Mouse (Mus musculus) liver, embryonic 12.5 days (tissue): Measurements from ENCODE around the gene Rab42. TPM values are rescaled to one million over a fixed set of nuclear protein-coding genes. Genes with fewer than 3 reads are reported as not detected.

ENCODE experiments used
- ATAC-seq: fragments of 200-750 bp; cut with Nextera tagmentation; 2 replicates; pipeline ENCODE4 v1.8.0; 2017; ENCODE audit warnings: moderate number of reproducible peaks, mild to moderate bottlenecking, moderate library complexity
- H3K27ac ChIP-seq: fragments of 300-500 bp; sonication (generic); 2 replicates; pipeline ENCODE4 v1.5.1; 2016; ENCODE audit warnings: mild to moderate bottlenecking
- H3K27me3 ChIP-seq: fragments of 300-500 bp; sonication (generic); replicated peaks from 2 replicates; pipeline ENCODE4 v1.6.1; 2016; ENCODE audit warnings: mild to moderate bottlenecking, moderate library complexity
- H3K36me3 ChIP-seq: fragments of 300-500 bp; sonication (generic); 2 replicates; pipeline ENCODE4 v1.6.1; 2016; ENCODE audit warnings: mild to moderate bottlenecking, moderate library complexity
- H3K4me1 ChIP-seq: fragments of 300-500 bp; sonication (generic); 2 replicates; pipeline ENCODE4 v1.6.1; 2016
- H3K4me2 ChIP-seq: fragments of 300-500 bp; sonication (generic); 2 replicates; pipeline ENCODE4 v1.6.1; 2016; ENCODE audit warnings: mild to moderate bottlenecking, moderate library complexity
- H3K4me3 ChIP-seq: fragments of 300-500 bp; sonication (generic); 2 replicates; pipeline ENCODE4 v1.5.1; 2016; ENCODE audit warnings: mild to moderate bottlenecking, moderate library complexity
- H3K9ac ChIP-seq: fragments of 300-500 bp; sonication (generic); 2 replicates; pipeline ENCODE4 v1.6.1; 2016; ENCODE audit warnings: mild to moderate bottlenecking, moderate library complexity
- H3K9me3 ChIP-seq: fragments of 300-500 bp; sonication (generic); replicated peaks from 2 replicates; pipeline ENCODE4 v1.6.1; 2016; ENCODE audit warnings: mild to moderate bottlenecking, moderate library complexity
- WGBS: fragments of 180-500 bp; shearing (Covaris S2); methylation state at CpG from one replicate; pipeline ENCODE4 v1.1.7; 2016; ENCODE audit not compliant: insufficient replicate concordance; 5-methylcytosine and 5-hydroxymethylcytosine counted together
- polyA plus RNA-seq: library from polyadenylated mRNA; unstranded; fragments of >200 nt; fragmentation: Nextera tagmentation; extraction: Ambion mirVana; gene quantifications from 2 replicates; pipeline ENCODE4 v1.2.1, GENCODE M21; 2016

The Rab42 gene
- polyA plus RNA-seq, 1 experiment from 2014 or later: 0.61 TPM

GRCm38 (mm10) chr4:132341451-132341850 is 38.3 kb upstream of the Rab42 start:
- H3K36me3 ChIP-seq: peaks cover 65% of the 10 kb centered on the region
- no peaks in the 10 kb centered on the region for H3K27me3 ChIP-seq
- H3K27ac ChIP-seq: no peak overlapping the region
- ATAC-seq: no peak
- H3K4me3 ChIP-seq: no peak overlapping the region
- H3K4me1 ChIP-seq: peaks cover 51% of the 10 kb centered on the region
- H3K9me3 ChIP-seq: no peaks in the 10 kb centered on the region
- no peak overlapping the region; the same call in 1 of the 2 replicates for H3K9ac ChIP-seq
- H3K4me2 ChIP-seq: 0 out of 2 replicates have a peak overlapping the region, but pooled peaks have one; percentile 4
- WGBS: 84% methylated on average over 3 of the region's 3 CpGs

GRCm38 (mm10) chr4:132338943-132339342 is 35.8 kb upstream of the Rab42 start:
- Histone ChIP-seq H3K27me3 (no peaks in the 10 kb centered on the region), H3K27ac (no peak overlapping the region), H3K9ac (no peak overlapping the region), H3K9me3 (no peaks in the 10 kb centered on the region), H3K4me1 (peaks cover 43% of the 10 kb centered on the region), H3K4me2 (no peak overlapping the region), H3K4me3 (no peak overlapping the region), H3K36me3 (peaks cover 90% of the 10 kb centered on the region)
- no peak for ATAC-seq
- 93% methylated on average over 13 of the region's 13 CpGs for WGBS

GRCm38 (mm10) chr4:132332880-132333279 is 29.7 kb upstream of the Rab42 start:
- WGBS: 77% methylated on average over 6 of the region's 6 CpGs
- Histone ChIP-seq H3K27ac (peak overlapping the region; percentile 36; the same call in 1 of the 2 replicates), H3K27me3 (no peaks in the 10 kb centered on the region), H3K36me3 (peaks cover 73% of the 10 kb centered on the region), H3K9me3 (no peaks in the 10 kb centered on the region), H3K9ac (no peak overlapping the region), H3K4me1 (peaks cover 29% of the 10 kb centered on the region), H3K4me2 (no peak overlapping the region), H3K4me3 (no peak overlapping the region)
- ATAC-seq: no peak

- Histone ChIP-seq H3K9me3 (no peaks in the 10 kb centered on the region), H3K9ac (no peak overlapping the region), H3K27ac (no peak overlapping the region), H3K4me2 (no peak overlapping the region), H3K4me1 (peaks cover 33% of the 10 kb centered on the region), H3K27me3 (no peaks in the 10 kb centered on the region), H3K4me3 (no peak overlapping the region), H3K36me3 (peaks cover 67% of the 10 kb centered on the region)
- ATAC-seq: no peak
- WGBS: 82% methylated on average over 3 of the region's 3 CpGs
Measured at GRCm38 (mm10) chr4:132331960-132332359, 28.8 kb upstream of the Rab42 start.

DNA sequence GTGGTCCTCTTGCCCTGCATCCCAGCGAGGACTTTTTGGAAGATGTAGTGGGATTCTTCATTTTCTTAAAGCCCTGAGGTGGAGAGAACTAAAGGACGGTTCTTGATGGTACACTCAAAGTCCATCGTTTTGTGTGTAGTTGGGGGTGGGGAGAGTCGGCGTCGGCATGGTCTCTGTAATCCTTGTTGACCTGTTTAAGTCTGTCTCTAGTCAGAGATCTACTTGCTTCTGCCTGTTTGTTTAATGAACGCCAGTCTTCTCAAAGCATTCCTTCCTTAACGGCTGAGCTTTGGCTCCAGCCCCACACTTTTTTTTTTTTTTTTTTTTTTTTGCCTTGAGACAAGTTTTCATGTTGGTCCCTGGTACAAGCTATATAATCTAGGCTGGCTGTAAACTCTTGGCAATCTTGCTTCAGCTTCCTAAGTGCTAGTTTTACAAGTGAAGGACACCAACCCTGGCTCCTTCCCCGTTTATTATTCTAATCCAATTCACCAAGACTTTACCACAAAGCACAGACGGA is 26.7 kb upstream of the Rab42 start:
- 18% methylated on average over 10 of the region's 10 CpGs for WGBS
- no peaks in the 10 kb centered on the region for H3K27me3 ChIP-seq
- no peaks in the 10 kb centered on the region for H3K9me3 ChIP-seq
- peaks cover 58% of the 10 kb centered on the region for H3K36me3 ChIP-seq
- ATAC-seq: no peak
- H3K4me3 ChIP-seq: peak overlapping the region; percentile 75
- H3K4me2 ChIP-seq: peak overlapping the region; percentile 96
- H3K27ac ChIP-seq: peak overlapping the region; percentile 93; the same call in 1 of the 2 replicates
- H3K4me1 ChIP-seq: peaks cover 24% of the 10 kb centered on the region
- H3K9ac ChIP-seq: peak overlapping the region; percentile 87

GRCm38 (mm10) chr4:132329115-132329834 is 26.1 kb upstream of the Rab42 start, which contains the start of gene Trnau1ap:
Gene Trnau1ap, minus strand, starts transcription at chr4:132329538.
- 1% methylated on average over 52 of the region's 52 CpGs for WGBS
- peak within 1 kb of the TSS; percentile 96 for H3K4me2 ChIP-seq
- H3K4me3 ChIP-seq: peak within 1 kb of the TSS; percentile 75
- no peaks in the 10 kb centered on the region for H3K9me3 ChIP-seq
- H3K4me1 ChIP-seq: peaks cover 24% of the 10 kb centered on the region
- H3K9ac ChIP-seq: peak within 1 kb of the TSS; percentile 87
- peaks cover 58% of the 10 kb centered on the region for H3K36me3 ChIP-seq
- peak; percentile 96 for ATAC-seq
- no peaks in the 10 kb centered on the region for H3K27me3 ChIP-seq
- peak within 1 kb of the TSS; percentile 93 for H3K27ac ChIP-seq

DNA sequence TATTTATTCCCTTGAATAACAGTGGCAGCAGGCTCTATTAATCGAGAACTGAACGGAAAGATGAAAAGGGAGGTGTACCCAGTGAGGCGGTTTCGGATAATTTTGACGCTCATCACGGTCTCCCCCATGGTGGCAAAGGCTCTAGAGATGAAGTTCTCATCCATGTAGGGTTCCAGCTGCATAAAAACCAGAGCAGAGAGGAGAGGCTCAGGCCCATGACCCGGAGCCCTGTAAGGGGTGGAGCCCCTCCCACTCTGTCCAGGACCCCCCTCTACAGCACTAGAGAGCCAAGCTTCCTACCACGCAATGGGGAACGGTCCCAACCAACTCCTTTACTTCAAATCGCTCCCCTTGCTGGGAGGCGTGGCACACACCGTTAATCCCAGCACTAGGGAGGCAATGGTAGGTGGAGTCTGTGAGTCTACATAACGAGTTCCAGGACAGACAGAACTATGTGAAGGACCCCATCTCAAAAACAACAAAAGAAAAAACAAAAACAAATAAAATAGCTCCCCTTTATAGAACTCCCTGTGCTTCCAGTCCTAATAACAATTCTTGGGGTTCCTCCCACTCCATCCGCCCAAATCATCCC is 25.3 kb upstream of the Rab42 start:
- peaks cover 58% of the 10 kb centered on the region for H3K36me3 ChIP-seq
- H3K4me3 ChIP-seq: peak overlapping the region; percentile 75
- H3K9me3 ChIP-seq: no peaks in the 10 kb centered on the region
- 43% methylated on average over 14 of the region's 14 CpGs for WGBS
- ATAC-seq: no peak
- H3K27ac ChIP-seq: peak overlapping the region; percentile 93
- no peaks in the 10 kb centered on the region for H3K27me3 ChIP-seq
- H3K4me2 ChIP-seq: peak overlapping the region; percentile 96
- peaks cover 24% of the 10 kb centered on the region for H3K4me1 ChIP-seq
- peak overlapping the region; percentile 87 for H3K9ac ChIP-seq

- Histone ChIP-seq H3K27ac (no peak overlapping the region), H3K4me1 (peaks cover 21% of the 10 kb centered on the region), H3K4me3 (no peak overlapping the region), H3K9ac (no peak overlapping the region), H3K36me3 (peaks cover 57% of the 10 kb centered on the region), H3K9me3 (no peaks in the 10 kb centered on the region), H3K4me2 (no peak overlapping the region), H3K27me3 (no peaks in the 10 kb centered on the region)
- WGBS: 71% methylated on average over 5 of the region's 5 CpGs
- no peak for ATAC-seq
Measured at GRCm38 (mm10) chr4:132326481-132326880, 23.3 kb upstream of the Rab42 start.

- no peaks in the 10 kb centered on the region for H3K27me3 ChIP-seq
- H3K4me3 ChIP-seq: no peak overlapping the region
- no peak overlapping the region for H3K4me2 ChIP-seq
- no peak overlapping the region for H3K27ac ChIP-seq
- 84% methylated on average over 8 of the region's 8 CpGs for WGBS
- H3K9me3 ChIP-seq: no peaks in the 10 kb centered on the region
- H3K4me1 ChIP-seq: peaks cover 2% of the 10 kb centered on the region; the same call in 1 of the 2 replicates
- ATAC-seq: no peak
- H3K9ac ChIP-seq: no peak overlapping the region
- peaks cover 89% of the 10 kb centered on the region for H3K36me3 ChIP-seq
Measured at GRCm38 (mm10) chr4:132315711-132316110, 12.5 kb upstream of the Rab42 start.

DNA sequence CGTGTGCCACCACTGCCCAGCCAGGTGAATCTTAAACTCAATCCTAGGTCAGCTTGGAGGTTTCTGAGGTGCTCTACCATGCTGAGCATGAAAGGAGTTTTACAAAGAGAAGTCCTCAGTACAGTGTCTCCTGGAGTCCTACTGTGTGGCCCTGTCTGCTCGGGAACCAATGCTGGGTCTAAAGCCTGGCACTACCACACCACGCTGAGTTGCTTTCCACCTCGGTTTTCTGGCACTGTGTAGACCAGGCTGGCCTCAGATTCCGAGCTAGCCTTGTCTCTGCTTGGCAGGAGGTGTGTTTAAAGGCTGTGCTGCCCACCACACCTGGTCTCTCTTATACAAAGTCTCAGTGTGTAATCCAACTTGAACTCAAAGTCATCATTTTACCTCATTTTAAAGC is 9.4 kb upstream of the Rab42 start:
- peaks cover 78% of the 10 kb centered on the region for H3K36me3 ChIP-seq
- ATAC-seq: no peak
- no peaks in the 10 kb centered on the region for H3K27me3 ChIP-seq
- H3K4me1 ChIP-seq: peaks cover 21% of the 10 kb centered on the region
- no peak overlapping the region for H3K4me2 ChIP-seq
- no peak overlapping the region for H3K9ac ChIP-seq
- no peak overlapping the region for H3K4me3 ChIP-seq
- no peaks in the 10 kb centered on the region for H3K9me3 ChIP-seq
- WGBS: 77% methylated on average over 5 of the region's 5 CpGs
- H3K27ac ChIP-seq: peak overlapping the region; percentile 39; the same call in 1 of the 2 replicates

DNA sequence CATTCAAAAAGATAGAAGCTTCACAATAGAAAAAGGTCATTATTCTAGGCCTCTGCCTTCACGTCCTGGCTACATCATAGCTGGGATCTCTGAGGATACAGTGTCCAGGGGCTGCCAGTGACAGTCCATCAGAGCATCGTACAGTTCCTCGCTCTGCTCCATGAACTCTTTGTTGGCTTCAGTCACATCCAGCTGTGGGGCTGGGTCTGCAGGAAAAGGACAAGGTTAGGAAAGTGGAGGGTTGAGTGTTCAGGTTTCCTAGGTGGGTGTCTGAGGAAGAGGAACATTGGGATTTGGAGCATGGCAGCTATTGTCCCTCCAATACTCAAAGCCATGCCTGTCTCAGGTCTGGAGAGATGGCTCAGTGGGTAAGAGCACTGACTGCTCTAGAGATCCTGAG is 8.6 kb upstream of the Rab42 start:
- H3K9me3 ChIP-seq: no peaks in the 10 kb centered on the region
- 0 out of 2 replicates have a peak, but pooled peaks have one; percentile 20 for ATAC-seq
- H3K27me3 ChIP-seq: no peaks in the 10 kb centered on the region
- no peak overlapping the region for H3K4me2 ChIP-seq
- 24% methylated on average over 3 of the region's 3 CpGs for WGBS
- H3K27ac ChIP-seq: peak overlapping the region; percentile 47; the same call in 1 of the 2 replicates
- no peak overlapping the region for H3K4me3 ChIP-seq
- H3K9ac ChIP-seq: no peak overlapping the region
- H3K36me3 ChIP-seq: peaks cover 69% of the 10 kb centered on the region
- peaks cover 21% of the 10 kb centered on the region for H3K4me1 ChIP-seq

DNA sequence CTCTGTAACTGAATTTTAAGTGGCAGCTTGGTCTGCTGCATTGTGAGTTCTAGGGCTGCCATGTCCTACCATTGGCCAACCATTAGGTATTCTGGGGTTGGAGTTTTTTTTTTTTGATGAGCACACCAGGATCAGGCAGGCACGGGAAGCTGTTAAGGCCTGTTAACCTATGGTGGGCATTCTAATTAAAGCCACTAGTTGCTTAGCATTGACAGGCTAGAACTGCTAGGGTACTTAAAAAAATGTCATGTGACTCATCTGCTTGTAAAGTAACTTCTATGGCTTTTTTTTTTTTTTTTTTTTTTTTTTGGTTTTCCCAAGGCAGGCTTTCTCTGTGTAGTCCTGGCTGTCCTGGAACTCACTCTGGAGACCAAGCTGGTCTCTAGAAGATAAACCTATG is 8.0 kb upstream of the Rab42 start:
- Histone ChIP-seq H3K9ac (no peak overlapping the region), H3K9me3 (no peaks in the 10 kb centered on the region), H3K4me3 (no peak overlapping the region), H3K27ac (peak overlapping the region; percentile 92; the same call in 1 of the 2 replicates), H3K27me3 (no peaks in the 10 kb centered on the region), H3K36me3 (peaks cover 64% of the 10 kb centered on the region), H3K4me1 (peaks cover 21% of the 10 kb centered on the region), H3K4me2 (no peak overlapping the region)
- no peak for ATAC-seq
- WGBS: 20% methylated on average over 1 of the region's 1 CpGs
